Mouse (Mus musculus): ENCODE results near the gene Pygo1.

- TF ChIP-seq CTCF (IDR thresholded peaks at IDR 0.05; ENCODE audit: control insufficient read depth, insufficient read depth, low read length) = peak; percentile 76
- no peak for TF ChIP-seq POLR2A (IDR thresholded peaks at IDR 0.05; ENCODE audit: borderline replicate concordance, control insufficient read depth, low read depth, low read length)
Measured at GRCm38 (mm10) chr9:72955546-72955945, 30.1 kb downstream of the Pygo1 start.

Data from bone marrow, adult 2 months (tissue).